Mouse (Mus musculus) neural tube, embryonic 14.5 days (tissue): ENCODE measurements at regions not wholly inside any gene's neighbourhood (a gene's known extent, or its start where the extent isn't known, plus 50 kb on each side); places are given as distances from the start of the nearest gene placed in this dataset.

Experiments
- ATAC-seq: fragments of 200-750 bp; cut with Nextera tagmentation; 2 replicates; pipeline ENCODE4 v1.8.0; 2017; ENCODE audit warnings: low read depth, mild to moderate bottlenecking, moderate TSS enrichment, moderate library complexity
- H3K27ac ChIP-seq: fragments of 300-500 bp; sonication (generic); 2 replicates; pipeline ENCODE4 v1.5.1; 2014; ENCODE audit warnings: low read depth, mild to moderate bottlenecking, control low read depth, low read length, moderate library complexity, mixed read lengths
- H3K27me3 ChIP-seq: fragments of 300-500 bp; sonication (generic); 2 replicates; pipeline ENCODE4 v1.6.1; 2014; ENCODE audit warnings: low read length; ENCODE audit not compliant: control insufficient read depth, insufficient read depth
- H3K36me3 ChIP-seq: fragments of 300-500 bp; sonication (generic); 2 replicates; pipeline ENCODE4 v1.6.1; 2014; ENCODE audit warnings: low read length, mixed read lengths; ENCODE audit not compliant: control insufficient read depth, insufficient read depth
- H3K4me1 ChIP-seq: fragments of 300-500 bp; sonication (generic); 2 replicates; pipeline ENCODE4 v1.6.1; 2014; ENCODE audit warnings: low read length; ENCODE audit not compliant: control insufficient read depth, insufficient read depth
- H3K4me2 ChIP-seq: fragments of 300-500 bp; sonication (generic); 2 replicates; pipeline ENCODE4 v1.6.1; 2014; ENCODE audit warnings: mild to moderate bottlenecking, low read depth, low read length, control low read depth
- H3K4me3 ChIP-seq: fragments of 300-500 bp; sonication (generic); 2 replicates; pipeline ENCODE4 v1.5.1; 2014; ENCODE audit warnings: low read depth, low read length, control low read depth, mixed read lengths
- H3K9ac ChIP-seq: fragments of 300-500 bp; sonication (generic); replicated peaks from 2 replicates; pipeline ENCODE4 v1.6.1; 2014; ENCODE audit warnings: low read depth, mild to moderate bottlenecking, control low read depth, low read length, mixed read lengths
- H3K9me3 ChIP-seq: fragments of 300-500 bp; sonication (generic); 2 replicates; pipeline ENCODE4 v1.6.1; 2016; ENCODE audit warnings: low read length; ENCODE audit not compliant: control insufficient read depth
- WGBS: fragments of 180-500 bp; shearing (Covaris S2); extraction: QIAGEN DNeasy Blood & Tissue Kit; methylation state at CpG from one replicate; pipeline ENCODE4 v1.1.7; 2014; 5-methylcytosine and 5-hydroxymethylcytosine counted together

- Histone ChIP-seq H3K4me3 (no peak overlapping the region), H3K27ac (no peak overlapping the region), H3K27me3 (no peaks in the 10 kb centered on the region), H3K4me2 (no peak overlapping the region), H3K4me1 (no peaks in the 10 kb centered on the region), H3K9ac (no peak overlapping the region), H3K9me3 (no peaks in the 10 kb centered on the region), H3K36me3 (no peaks in the 10 kb centered on the region)
- WGBS = 89% methylated on average over 8 of the region's 8 CpGs
- ATAC-seq = no peak
Observed at GRCm38 (mm10) chr16:29982224-29982785, 81.9 kb upstream of the Hes1 start.

DNA sequence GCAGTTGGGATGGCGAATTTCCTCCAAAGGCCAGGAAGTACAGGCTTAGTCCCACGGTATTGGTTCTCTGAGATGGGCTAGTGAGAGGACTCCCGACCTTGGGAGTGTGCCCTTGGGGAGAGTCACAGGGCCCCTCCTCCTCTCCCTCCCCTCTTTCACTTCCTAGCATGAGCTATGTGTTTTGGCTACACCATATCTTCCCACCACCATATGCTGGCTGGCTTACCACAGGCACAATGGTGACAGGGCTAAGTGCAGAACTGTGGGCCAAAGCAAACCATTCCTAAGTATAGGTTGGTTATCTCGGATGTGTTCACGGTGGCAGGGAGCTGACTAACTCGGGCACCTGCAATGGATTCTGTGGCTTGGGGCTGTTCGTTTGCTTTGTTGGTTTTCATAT is 81.0 kb upstream of the Hes1 start:
- Histone ChIP-seq H3K4me3 (no peak overlapping the region), H3K27ac (no peak overlapping the region), H3K4me1 (no peaks in the 10 kb centered on the region), H3K27me3 (no peaks in the 10 kb centered on the region), H3K9ac (no peak overlapping the region), H3K36me3 (no peaks in the 10 kb centered on the region), H3K9me3 (no peaks in the 10 kb centered on the region), H3K4me2 (no peak overlapping the region)
- WGBS = 76% methylated on average over 7 of the region's 7 CpGs
- no peak for ATAC-seq

GRCm38 (mm10) chr16:29985126-29985931 is 78.9 kb upstream of the Hes1 start:
- no peaks in the 10 kb centered on the region for H3K36me3 ChIP-seq
- no peaks in the 10 kb centered on the region for H3K4me1 ChIP-seq
- H3K4me2 ChIP-seq = no peak overlapping the region
- no peaks in the 10 kb centered on the region for H3K27me3 ChIP-seq
- 89% methylated on average over 11 of the region's 11 CpGs for WGBS
- ATAC-seq = no peak
- no peak overlapping the region for H3K4me3 ChIP-seq
- no peak overlapping the region for H3K9ac ChIP-seq
- no peak overlapping the region for H3K27ac ChIP-seq
- H3K9me3 ChIP-seq = no peaks in the 10 kb centered on the region

GRCm38 (mm10) chr16:29987595-29987994 is 76.6 kb upstream of the Hes1 start:
- Histone ChIP-seq H3K9me3 (no peaks in the 10 kb centered on the region), H3K4me1 (no peaks in the 10 kb centered on the region), H3K4me3 (no peak overlapping the region), H3K9ac (no peak overlapping the region), H3K36me3 (no peaks in the 10 kb centered on the region), H3K4me2 (no peak overlapping the region), H3K27me3 (no peaks in the 10 kb centered on the region), H3K27ac (no peak overlapping the region)
- ATAC-seq = no peak
- 93% methylated on average over 4 of the region's 4 CpGs for WGBS

- H3K27ac ChIP-seq = no peak overlapping the region
- H3K9me3 ChIP-seq = no peaks in the 10 kb centered on the region
- H3K27me3 ChIP-seq = no peaks in the 10 kb centered on the region
- 91% methylated on average over 6 of the region's 6 CpGs for WGBS
- H3K4me3 ChIP-seq = no peak overlapping the region
- H3K36me3 ChIP-seq = no peaks in the 10 kb centered on the region
- H3K9ac ChIP-seq = no peak overlapping the region
- H3K4me2 ChIP-seq = no peak overlapping the region
- no peaks in the 10 kb centered on the region for H3K4me1 ChIP-seq
- no peak for ATAC-seq
Observed at GRCm38 (mm10) chr16:29987999-29988398, 76.2 kb upstream of the Hes1 start.

DNA sequence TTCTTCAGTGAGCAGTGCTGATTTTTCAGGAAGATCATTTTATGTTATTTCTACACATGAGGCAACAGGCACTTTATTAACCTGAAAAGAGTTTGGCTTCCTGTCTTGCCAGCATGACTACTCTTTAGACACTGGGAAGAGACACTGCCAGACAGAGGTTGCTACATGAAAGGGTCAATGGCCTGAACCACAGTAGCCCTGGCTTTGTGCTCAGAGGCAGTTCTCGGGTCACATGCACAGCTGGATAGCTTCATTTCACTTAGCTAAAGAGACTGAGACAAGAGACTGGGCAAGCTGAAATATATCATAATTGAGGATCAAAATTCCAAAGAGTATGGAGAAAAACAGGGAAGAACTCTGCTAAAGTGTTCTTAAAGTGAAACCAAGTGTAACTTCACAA is 74.9 kb upstream of the Hes1 start:
- Histone ChIP-seq H3K36me3 (no peaks in the 10 kb centered on the region), H3K9ac (no peak overlapping the region), H3K4me2 (no peak overlapping the region), H3K4me1 (no peaks in the 10 kb centered on the region), H3K27me3 (no peaks in the 10 kb centered on the region), H3K27ac (no peak overlapping the region), H3K4me3 (no peak overlapping the region), H3K9me3 (no peaks in the 10 kb centered on the region)
- no peak for ATAC-seq
- WGBS = 11% methylated on average over 1 of the region's 1 CpGs

- no peaks in the 10 kb centered on the region for H3K4me1 ChIP-seq
- no peak for ATAC-seq
- H3K36me3 ChIP-seq = no peaks in the 10 kb centered on the region
- no peaks in the 10 kb centered on the region for H3K9me3 ChIP-seq
- no peak overlapping the region for H3K4me2 ChIP-seq
- H3K4me3 ChIP-seq = no peak overlapping the region
- 79% methylated on average over 3 of the region's 3 CpGs for WGBS
- H3K27ac ChIP-seq = no peak overlapping the region
- H3K9ac ChIP-seq = no peak overlapping the region
- H3K27me3 ChIP-seq = no peaks in the 10 kb centered on the region
Observed at GRCm38 (mm10) chr16:29990393-29990792, 73.8 kb upstream of the Hes1 start.

DNA sequence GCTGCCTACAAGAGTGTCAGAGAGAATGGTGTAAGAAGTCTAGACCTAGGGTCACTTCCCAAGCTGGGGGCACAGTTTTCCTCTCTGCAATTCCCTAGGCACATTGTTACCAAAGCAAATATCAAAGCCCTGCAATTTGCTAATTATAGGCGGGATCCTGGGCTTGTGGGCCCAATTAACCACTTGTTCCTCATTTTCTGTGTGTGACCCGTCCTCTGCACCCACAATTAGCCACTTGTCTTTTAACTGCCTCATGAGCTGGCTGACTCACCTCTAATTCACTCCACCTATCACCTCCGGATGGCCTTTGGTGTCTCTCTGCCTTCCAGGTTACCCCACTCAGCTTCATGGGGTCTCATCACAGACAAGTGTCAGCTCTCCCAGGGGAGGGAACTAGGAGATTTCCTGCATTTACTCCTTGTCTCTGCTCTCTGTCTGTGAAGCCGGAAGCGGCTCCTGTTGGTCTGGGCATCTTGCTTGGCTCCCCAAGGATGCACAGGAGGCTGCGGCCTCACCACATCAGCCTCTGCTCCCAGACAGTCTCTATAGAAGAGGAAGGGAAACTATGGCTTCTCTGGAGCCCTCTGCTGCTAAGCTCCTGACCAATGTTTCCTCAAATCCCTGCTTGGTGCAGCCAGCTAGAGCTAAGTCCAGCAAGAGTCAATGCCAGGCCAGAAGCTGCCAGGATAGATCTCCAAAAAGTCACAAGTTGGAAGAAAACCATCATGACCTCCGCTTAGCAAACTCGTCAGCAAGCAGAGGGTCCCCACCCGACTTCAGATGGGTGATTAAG is 73.2 kb upstream of the Hes1 start:
- Histone ChIP-seq H3K4me1 (no peaks in the 10 kb centered on the region), H3K27me3 (no peaks in the 10 kb centered on the region), H3K27ac (no peak overlapping the region), H3K4me2 (no peak overlapping the region), H3K9ac (no peak overlapping the region), H3K9me3 (no peaks in the 10 kb centered on the region), H3K36me3 (no peaks in the 10 kb centered on the region), H3K4me3 (no peak overlapping the region)
- no peak for ATAC-seq
- WGBS = 66% methylated on average over 9 of the region's 9 CpGs

- Histone ChIP-seq H3K4me2 (no peak overlapping the region), H3K27me3 (no peaks in the 10 kb centered on the region), H3K9me3 (no peaks in the 10 kb centered on the region), H3K4me1 (no peaks in the 10 kb centered on the region), H3K27ac (no peak overlapping the region), H3K9ac (no peak overlapping the region), H3K36me3 (no peaks in the 10 kb centered on the region), H3K4me3 (no peak overlapping the region)
- 91% methylated on average over 8 of the region's 8 CpGs for WGBS
- ATAC-seq = no peak
Observed at GRCm38 (mm10) chr16:29991876-29992380, 72.3 kb upstream of the Hes1 start.
